Mouse (Mus musculus) ES-E14 (cell line): ENCODE measurements around the gene Grap2.

Experiments
- CHD2 ChIP-seq: IDR thresholded peaks from 2 replicates; pipeline ENCODE4 v1.6.1; 2014; ENCODE audit warnings: mild to moderate bottlenecking, low read depth, low read length, inconsistent platforms
- HCFC1 ChIP-seq: IDR thresholded peaks from 2 replicates; pipeline ENCODE4 v1.6.1; 2012; ENCODE audit warnings: low read length, inconsistent platforms, borderline replicate concordance; ENCODE audit not compliant: insufficient read depth
- ZC3H11A ChIP-seq: IDR thresholded peaks from 2 replicates; pipeline ENCODE4 v1.6.1; 2012; ENCODE audit warnings: low read depth, mild to moderate bottlenecking, inconsistent platforms, low read length, borderline replicate concordance
- ZNF384 ChIP-seq: IDR thresholded peaks from 2 replicates; pipeline ENCODE4 v1.6.1; 2012; ENCODE audit warnings: low read depth, low read length, inconsistent platforms

- TF ChIP-seq ZC3H11A (no peak), ZNF384 (no peak), CHD2 (no peak), HCFC1 (no peak)
Observed at GRCm38 (mm10) chr15:80565106-80565665, 7.2 kb upstream of the Grap2 start, which contains the start of gene Enthd1.
